Mouse (Mus musculus): ENCODE results near the gene Rfc2. TPM values are rescaled to one million over a fixed set of nuclear protein-coding genes. Genes with fewer than 3 reads are reported as not detected.
"Not testable (repeated sequence)": the region's sequence is repeated elsewhere in the genome, so short reads cannot be mapped to it uniquely, and the experiment has no call there.

Rfc2 gene
- polyA plus RNA-seq, 1 experiment from 2014 or later, result 333 TPM

GRCm38 (mm10) chr5:134644643-134645118 is 63.5 kb downstream of the Rfc2 start:
- Histone ChIP-seq H3K27ac (ENCODE audit: low read depth, low read length) (no peak overlapping the region), H3K9ac (ENCODE audit: low read depth, low read length) (no peak overlapping the region), H3K4me3 (ENCODE audit: low read length) (no peak overlapping the region), H3K36me3 (ENCODE audit: control insufficient read depth, insufficient read depth, low read length) (no peaks in the 10 kb centered on the region), H3K27me3 (ENCODE audit: control insufficient read depth, insufficient read depth, low read length) (no peaks in the 10 kb centered on the region), H3K4me2 (replicated peaks; ENCODE audit: low read depth, low read length) (no peak overlapping the region), H3K9me3 (ENCODE audit: control insufficient read depth, low read length) (no peaks in the 10 kb centered on the region), H3K4me1 (ENCODE audit: control insufficient read depth, insufficient read depth, low read length) (no peaks in the 10 kb centered on the region)
- no peak for ATAC-seq (ENCODE audit: low FRiP score, low TSS enrichment)
- 59% methylated on average over 8 of the region's 8 CpGs for WGBS

GRCm38 (mm10) chr5:134646461-134646860 is 65.3 kb downstream of the Rfc2 start:
- no peaks in the 10 kb centered on the region for H3K4me1 ChIP-seq (ENCODE audit: control insufficient read depth, insufficient read depth, low read length)
- H3K9ac ChIP-seq (ENCODE audit: low read depth, low read length), result no peak overlapping the region
- H3K9me3 ChIP-seq (ENCODE audit: control insufficient read depth, low read length), result no peaks in the 10 kb centered on the region
- H3K4me3 ChIP-seq (ENCODE audit: low read length), result no peak overlapping the region
- ATAC-seq (ENCODE audit: low FRiP score, low TSS enrichment), result no peak
- H3K27ac ChIP-seq (ENCODE audit: low read depth, low read length), result no peak overlapping the region
- 71% methylated on average over 4 of the region's 4 CpGs for WGBS
- no peaks in the 10 kb centered on the region for H3K27me3 ChIP-seq (ENCODE audit: control insufficient read depth, insufficient read depth, low read length)
- no peaks in the 10 kb centered on the region for H3K36me3 ChIP-seq (ENCODE audit: control insufficient read depth, insufficient read depth, low read length)
- H3K4me2 ChIP-seq (replicated peaks; ENCODE audit: low read depth, low read length), result no peak overlapping the region

GRCm38 (mm10) chr5:134647394-134647793 is 66.2 kb downstream of the Rfc2 start:
- Histone ChIP-seq H3K9me3 (ENCODE audit: control insufficient read depth, low read length) (no peaks in the 10 kb centered on the region), H3K4me1 (ENCODE audit: control insufficient read depth, insufficient read depth, low read length) (no peaks in the 10 kb centered on the region), H3K27me3 (ENCODE audit: control insufficient read depth, insufficient read depth, low read length) (no peaks in the 10 kb centered on the region), H3K4me2 (replicated peaks; ENCODE audit: low read depth, low read length) (no peak overlapping the region), H3K27ac (ENCODE audit: low read depth, low read length) (no peak overlapping the region), H3K36me3 (ENCODE audit: control insufficient read depth, insufficient read depth, low read length) (no peaks in the 10 kb centered on the region), H3K9ac (ENCODE audit: low read depth, low read length) (no peak overlapping the region), H3K4me3 (ENCODE audit: low read length) (no peak overlapping the region)
- 73% methylated on average over 2 of the region's 2 CpGs for WGBS
- no peak for ATAC-seq (ENCODE audit: low FRiP score, low TSS enrichment)

DNA sequence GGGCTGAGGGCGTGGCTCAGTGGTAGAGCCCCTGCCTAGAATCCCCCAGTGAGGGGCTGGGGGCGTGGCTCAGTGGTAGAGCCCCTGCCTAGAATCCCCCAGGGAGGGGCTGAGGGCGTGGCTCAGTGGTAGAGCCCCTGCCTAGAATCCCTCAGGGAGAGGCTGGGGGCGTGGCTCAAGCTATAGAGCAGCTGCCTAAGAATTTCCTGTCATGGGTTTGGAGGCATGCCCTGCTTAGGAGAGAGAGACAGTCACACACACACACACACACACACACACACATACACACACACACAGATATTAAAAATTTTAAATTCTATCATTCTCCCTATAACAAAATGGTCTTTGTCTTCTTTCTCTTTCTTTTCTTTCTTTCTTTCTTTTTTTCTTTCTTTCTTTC is 67.8 kb downstream of the Rfc2 start:
- H3K4me3 ChIP-seq (ENCODE audit: low read length); H3K9ac ChIP-seq (ENCODE audit: low read depth, low read length); H3K9me3 ChIP-seq (ENCODE audit: control insufficient read depth, low read length); ATAC-seq (ENCODE audit: low FRiP score, low TSS enrichment); H3K27me3 ChIP-seq (ENCODE audit: control insufficient read depth, insufficient read depth, low read length); H3K27ac ChIP-seq (ENCODE audit: low read depth, low read length); H3K4me2 ChIP-seq (replicated peaks; ENCODE audit: low read depth, low read length); H3K36me3 ChIP-seq (ENCODE audit: control insufficient read depth, insufficient read depth, low read length); H3K4me1 ChIP-seq (ENCODE audit: control insufficient read depth, insufficient read depth, low read length): not testable (repeated sequence)
- WGBS, result 75% methylated on average over 4 of the region's 4 CpGs

GRCm38 (mm10) chr5:134650926-134651325 is 69.8 kb downstream of the Rfc2 start:
- no peaks in the 10 kb centered on the region for H3K36me3 ChIP-seq (ENCODE audit: control insufficient read depth, insufficient read depth, low read length)
- 56% methylated on average over 5 of the region's 5 CpGs for WGBS

More at GRCm38 (mm10) chr5:134650926-134651325, 69.8 kb downstream of the Rfc2 start:
- H3K27ac ChIP-seq (ENCODE audit: low read depth, low read length), result no peak overlapping the region
- no peaks in the 10 kb centered on the region for H3K4me1 ChIP-seq (ENCODE audit: control insufficient read depth, insufficient read depth, low read length)
- ATAC-seq (ENCODE audit: low FRiP score, low TSS enrichment), result no peak
- no peak overlapping the region for H3K4me3 ChIP-seq (ENCODE audit: low read length)
- H3K9me3 ChIP-seq (ENCODE audit: control insufficient read depth, low read length), result no peaks in the 10 kb centered on the region
- no peaks in the 10 kb centered on the region for H3K27me3 ChIP-seq (ENCODE audit: control insufficient read depth, insufficient read depth, low read length)
- no peak overlapping the region for H3K9ac ChIP-seq (ENCODE audit: low read depth, low read length)
- no peak overlapping the region for H3K4me2 ChIP-seq (replicated peaks; ENCODE audit: low read depth, low read length)

Small RNA genes lying within 50 kb of the gene (microRNA-seq; reads per million reads assigned to microRNA genes)
- not detected for gene Mir7228

Other genes starting within 250 kb of the Rfc2 start
- gene Gtf2ird1, start 124.7 kb upstream of the Rfc2 start, polyA plus RNA-seq (2014; fragmentation: Nextera tagmentation; extraction: Ambion mirVana), result 60.9 and 84.8 TPM in 2 replicates
- 3.7 and 4.4 TPM in 2 replicates for gene Clip2, start 28.9 kb upstream of the Rfc2 start, polyA plus RNA-seq (2014; fragmentation: Nextera tagmentation; extraction: Ambion mirVana)
- gene Syna, start 21.2 kb upstream of the Rfc2 start, polyA plus RNA-seq (2014; fragmentation: Nextera tagmentation; extraction: Ambion mirVana), result 0.14 TPM in 1 of 2 replicates, not detected in the other
- 1.8 and 2.2 TPM in 2 replicates for gene Lat2, start 33.7 kb downstream of the Rfc2 start, polyA plus RNA-seq (2014; fragmentation: Nextera tagmentation; extraction: Ambion mirVana)
- 463 and 491 TPM in 2 replicates for gene Eif4h, start 58.1 kb downstream of the Rfc2 start, polyA plus RNA-seq (2014; fragmentation: Nextera tagmentation; extraction: Ambion mirVana)
- gene Limk1, start 107.2 kb downstream of the Rfc2 start, polyA plus RNA-seq (2014; fragmentation: Nextera tagmentation; extraction: Ambion mirVana), result 6.7 and 9.1 TPM in 2 replicates
- gene Eln, start 166.0 kb downstream of the Rfc2 start, polyA plus RNA-seq (2014; fragmentation: Nextera tagmentation; extraction: Ambion mirVana), result 7.7 and 9.5 TPM in 2 replicates

Measured in kidney, embryonic 14.5 days (tissue).